Mouse (Mus musculus) E14TG2a.4 (cell line): ENCODE data around the gene Kdm4b.

Experiments
- CTCF ChIP-seq: conservative IDR thresholded peaks from 2 replicates; pipeline ENCODE4 v1.5.1; 2014; ENCODE audit warnings: low read length
- NANOG ChIP-seq: IDR thresholded peaks from 2 replicates; pipeline ENCODE4 v1.6.1; 2014; ENCODE audit warnings: borderline replicate concordance, low read length, mixed read lengths
- POU5F1 ChIP-seq: IDR thresholded peaks from 2 replicates; pipeline ENCODE4 v1.6.1; 2014; ENCODE audit warnings: low read length, borderline replicate concordance

- TF ChIP-seq POU5F1: no peak
- TF ChIP-seq CTCF: no peak
- no peak for TF ChIP-seq NANOG
Observed at GRCm38 (mm10) chr17:56368291-56368790, 42.5 kb downstream of the Kdm4b start.
